Mouse (Mus musculus) urinary bladder, postnatal 25 days (tissue): ENCODE measurements at regions not wholly inside any gene's neighbourhood (a gene's known extent, or its start where the extent isn't known, plus 50 kb on each side); places are given as distances from the start of the nearest gene placed in this dataset.
"Not testable (repeated sequence)": the region's sequence is repeated elsewhere in the genome, so short reads cannot be mapped to it uniquely, and the experiment has no call there.

Source experiments
- DNase-seq: peaks from one replicate; pipeline ENCODE4 v3.0.0; 2022; ENCODE audit warnings: low spot score

DNA sequence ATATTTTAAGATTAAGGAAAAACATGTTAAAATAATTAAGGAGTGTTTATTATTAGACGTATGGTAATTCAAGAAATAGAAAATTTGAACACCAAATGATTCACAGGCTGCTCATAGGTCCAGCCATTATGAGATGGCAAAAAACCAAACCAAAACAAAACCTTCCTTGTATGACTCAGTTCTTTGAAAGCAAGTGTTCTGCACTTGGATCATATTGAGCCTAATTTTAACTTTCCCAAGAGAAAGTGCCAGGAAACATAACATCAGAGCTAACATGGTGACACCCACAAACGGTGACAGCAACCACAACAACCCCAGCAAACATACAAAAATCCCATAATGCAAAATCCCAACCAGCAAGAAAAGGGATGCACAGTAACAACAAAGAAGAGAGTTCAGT is 313.7 kb downstream of the Arl4a start:
- DNase-seq = no peak

DNA sequence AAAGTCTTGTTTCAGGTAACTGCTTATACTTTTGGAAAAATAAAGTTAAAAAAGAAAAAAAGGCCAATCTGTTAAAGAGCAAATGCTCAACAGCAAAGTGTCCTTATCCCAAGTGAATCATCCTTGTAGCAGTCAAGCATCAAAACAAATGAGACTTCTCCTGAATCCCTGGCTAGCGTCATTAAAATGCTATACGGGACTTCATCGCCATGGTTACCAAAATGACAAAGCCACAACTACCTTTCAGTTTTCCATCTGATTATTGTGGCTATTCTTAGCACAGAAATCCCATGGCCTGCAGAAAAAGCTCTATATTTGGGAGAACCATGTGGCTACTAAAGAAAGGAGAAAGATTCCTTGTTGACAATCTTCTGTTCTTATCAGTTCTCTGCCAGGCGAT is 322.7 kb downstream of the Arl4a start:
- no peak for DNase-seq

DNA sequence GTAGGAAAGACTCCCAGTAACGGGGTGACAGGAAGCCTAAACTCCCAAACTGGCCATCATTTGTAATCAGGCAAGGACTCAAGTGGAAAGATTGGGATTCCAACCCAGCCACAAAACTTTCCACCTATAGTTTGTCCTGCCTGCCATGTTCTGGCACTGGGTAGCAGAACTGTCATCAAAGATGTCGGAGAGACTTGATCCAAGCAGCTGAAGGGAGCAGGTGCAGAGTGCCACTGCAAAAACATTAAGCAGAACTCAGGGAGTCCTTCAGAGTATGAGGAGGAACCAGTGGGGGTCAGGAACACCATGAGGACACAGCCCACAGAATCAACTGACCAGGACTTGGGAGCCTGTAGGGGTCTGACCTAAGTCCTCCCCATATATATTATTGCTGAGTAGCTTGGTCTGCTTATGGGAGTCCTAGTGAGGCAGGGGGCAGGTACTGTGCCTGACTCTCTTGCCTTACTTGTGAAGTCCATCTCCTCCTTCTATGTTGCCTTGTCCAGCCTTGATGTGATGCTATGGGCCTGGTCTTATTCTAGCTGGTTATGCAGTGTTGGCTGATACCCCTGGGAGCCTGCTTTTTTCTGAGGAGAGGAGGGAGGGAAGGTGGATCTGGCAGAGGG is 323.5 kb downstream of the Arl4a start:
- no peak for DNase-seq

DNA sequence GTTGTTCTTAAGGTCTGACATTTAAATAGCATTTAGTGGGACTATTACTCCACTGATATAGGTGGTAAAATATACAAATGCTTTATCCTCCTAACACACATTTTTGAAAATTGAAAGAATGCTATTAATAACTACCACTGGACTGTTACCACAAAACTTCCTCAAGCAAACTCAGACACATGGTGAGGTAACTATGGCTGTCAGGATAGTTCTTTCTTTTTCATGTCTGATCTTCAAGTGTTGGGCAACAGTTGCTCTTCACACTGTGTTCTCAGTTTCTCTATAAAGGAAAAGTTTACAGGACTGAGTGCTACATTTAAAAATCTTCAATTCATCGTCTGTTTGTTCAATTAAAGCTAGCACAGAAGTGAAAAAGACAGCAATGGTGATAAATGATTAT is 326.0 kb downstream of the Arl4a start:
- DNase-seq = no peak

DNA sequence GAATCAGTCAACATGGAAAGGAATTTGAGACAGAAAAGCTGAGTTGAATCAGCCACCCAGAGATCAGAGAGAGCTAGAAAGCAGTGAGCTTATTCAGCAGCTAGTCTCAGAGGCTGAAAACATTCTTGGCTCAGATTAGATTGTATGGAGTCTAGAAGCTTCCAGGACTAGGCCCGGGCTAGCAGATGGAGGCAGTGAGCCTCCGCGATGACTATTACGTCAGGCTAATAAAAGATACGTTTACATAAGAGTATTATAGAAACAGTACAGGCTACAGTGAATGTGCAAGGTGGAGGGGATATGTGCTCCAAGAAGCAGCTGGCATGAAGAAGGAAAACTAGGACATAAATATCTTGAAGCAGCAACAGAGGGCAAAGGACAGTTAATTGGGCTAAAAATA is 328.0 kb downstream of the Arl4a start:
- no peak for DNase-seq

DNA sequence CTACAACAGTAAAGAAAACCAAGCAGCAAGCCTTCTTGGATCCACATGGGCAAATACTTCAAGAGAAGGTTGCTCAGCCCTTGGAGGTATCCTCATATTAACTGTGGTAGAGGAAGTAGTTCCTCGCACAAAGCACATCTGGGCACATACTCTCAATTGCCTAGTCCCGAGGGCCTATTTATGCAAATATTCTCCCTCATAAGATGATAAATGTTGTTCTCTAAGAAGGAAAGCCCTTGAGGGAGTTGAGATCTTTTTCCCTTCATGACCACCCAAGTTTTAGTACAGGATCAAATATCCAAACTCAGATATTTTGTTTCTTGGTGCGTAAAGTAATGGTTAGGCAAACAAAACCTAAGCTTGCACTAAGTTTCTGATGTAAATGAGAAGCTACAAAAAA is 340.6 kb downstream of the Arl4a start:
- no peak for DNase-seq

DNA sequence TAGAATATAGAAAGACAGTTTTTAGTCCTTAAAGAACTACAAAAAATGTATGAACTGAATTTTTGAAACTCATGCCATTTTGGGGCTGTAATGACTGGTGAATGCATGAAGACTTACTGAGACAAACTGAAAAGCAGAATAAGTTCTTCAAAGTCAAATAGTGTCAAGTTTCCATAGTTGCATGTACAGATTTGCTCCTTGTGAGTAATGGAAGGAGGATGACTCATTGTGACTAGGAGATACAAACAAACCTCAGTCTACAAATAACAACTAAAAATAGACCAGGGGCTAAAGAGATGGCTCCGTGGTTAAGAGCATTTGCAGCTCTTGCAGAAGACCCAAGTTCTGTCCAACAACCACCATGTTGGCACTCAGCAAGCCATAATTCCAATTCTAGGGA is 342.5 kb downstream of the Arl4a start:
- no peak for DNase-seq

DNA sequence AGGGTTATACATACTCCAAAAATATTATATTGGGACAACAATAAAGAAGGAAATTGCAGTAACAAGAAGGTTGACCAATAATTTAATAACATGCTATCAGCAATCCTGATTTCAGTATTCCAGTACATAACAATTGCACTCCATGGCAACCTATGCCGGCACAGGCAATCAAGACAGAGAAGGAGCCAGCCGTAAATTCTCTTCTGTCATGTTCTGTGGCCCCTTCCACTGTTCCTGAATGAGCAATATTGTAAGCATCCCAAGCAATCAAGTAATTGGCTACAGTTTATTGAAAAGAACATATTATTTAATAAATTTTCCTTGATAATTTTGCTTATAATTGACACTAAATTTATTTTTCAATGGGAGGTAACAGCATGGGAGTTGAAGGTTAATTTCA is 345.8 kb downstream of the Arl4a start:
- no peak for DNase-seq

DNA sequence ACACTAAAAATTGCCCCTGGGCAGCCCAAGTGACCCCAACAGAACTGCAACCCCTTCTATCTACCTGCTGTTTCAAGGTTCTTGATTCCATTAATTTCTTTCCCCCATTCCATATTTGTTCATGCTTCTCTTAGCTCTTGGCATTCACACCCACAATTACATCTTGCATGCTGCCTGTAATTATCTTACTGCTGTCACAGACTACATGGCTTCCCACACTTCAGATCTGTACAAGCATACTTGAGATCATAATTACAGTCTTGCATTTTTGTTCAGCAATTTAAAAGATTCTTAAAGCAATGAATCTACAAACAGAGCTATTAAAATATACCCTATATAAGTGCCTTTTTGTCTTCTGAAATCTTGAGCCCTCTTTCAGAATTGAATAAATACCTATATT is 352.4 kb downstream of the Arl4a start:
- DNase-seq = no peak

DNA sequence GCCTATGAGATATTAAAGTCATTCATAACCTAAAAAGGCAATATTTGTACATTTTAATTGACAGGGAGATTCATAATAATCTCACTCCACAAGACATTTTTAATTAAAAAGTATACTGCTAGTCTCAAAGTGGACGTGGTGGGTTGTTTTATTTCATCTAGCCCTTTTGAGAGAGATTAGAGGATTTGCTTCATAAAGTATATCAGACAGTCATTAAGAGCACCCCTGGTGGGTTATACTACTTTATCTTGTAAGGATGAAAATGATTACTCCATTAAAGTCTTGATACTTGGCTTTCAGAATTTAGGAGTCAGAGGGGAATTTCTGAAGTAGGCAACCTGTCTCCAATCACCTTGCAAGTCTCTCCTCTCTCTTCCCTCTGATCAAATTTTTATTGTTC is 355.7 kb downstream of the Arl4a start:
- DNase-seq = no peak

DNA sequence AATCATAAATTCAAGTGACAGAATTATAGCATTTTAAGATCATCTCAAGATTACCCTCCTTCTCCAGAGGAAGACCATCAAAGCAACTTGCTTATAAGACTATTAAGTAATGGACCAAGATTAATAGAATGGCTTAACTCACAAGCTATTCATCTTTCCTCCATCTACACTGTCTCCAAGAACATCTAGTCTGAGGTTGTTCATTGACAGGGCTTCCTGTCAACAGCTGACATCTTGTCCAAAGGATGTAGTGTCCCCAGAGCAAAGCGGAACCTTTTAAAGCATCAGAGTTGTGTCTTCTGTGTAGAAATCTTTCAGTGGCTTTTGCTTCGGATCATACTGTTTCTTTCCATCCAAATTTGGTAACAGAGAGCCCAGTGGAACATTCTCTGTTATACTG is 362.2 kb downstream of the Arl4a start:
- DNase-seq = no peak

DNA sequence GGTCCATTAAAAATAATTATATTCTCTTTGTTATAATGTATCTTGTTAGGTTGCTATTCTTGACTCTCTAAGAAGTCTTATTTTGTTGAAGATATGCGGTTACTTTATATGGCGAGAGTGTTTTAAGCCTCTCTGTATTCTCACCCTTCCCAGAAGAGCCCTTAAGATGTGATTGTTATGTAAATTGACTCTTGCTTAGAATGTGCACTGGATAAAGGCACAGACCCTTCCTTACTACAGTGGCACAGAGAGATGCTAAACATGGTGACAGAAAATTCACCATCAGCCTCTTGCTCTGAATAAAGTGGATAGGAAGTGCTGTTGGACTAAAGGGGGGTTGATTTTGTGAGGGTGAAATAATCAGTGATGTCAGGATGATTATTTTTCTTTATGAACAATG is 370.1 kb downstream of the Arl4a start:
- DNase-seq = no peak

DNA sequence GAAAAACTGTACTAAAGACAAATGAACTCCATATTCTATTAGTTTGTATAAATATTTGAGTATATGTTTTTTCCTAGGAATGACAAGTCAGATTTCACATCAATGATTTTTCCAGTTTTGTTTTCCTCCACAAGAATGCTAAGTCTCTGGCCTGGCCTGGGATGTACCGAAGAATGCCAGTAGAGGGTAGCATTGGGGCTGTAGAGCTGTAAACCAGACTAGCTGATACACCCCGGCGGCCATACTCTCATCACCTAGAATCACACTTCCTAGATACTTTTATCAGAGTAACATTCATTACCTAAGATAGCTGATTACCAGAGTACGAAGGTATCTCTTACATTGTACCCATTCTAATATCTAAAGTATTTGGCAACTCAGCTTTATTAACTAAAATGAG is 372.4 kb downstream of the Arl4a start:
- peak; percentile 43 for DNase-seq

DNA sequence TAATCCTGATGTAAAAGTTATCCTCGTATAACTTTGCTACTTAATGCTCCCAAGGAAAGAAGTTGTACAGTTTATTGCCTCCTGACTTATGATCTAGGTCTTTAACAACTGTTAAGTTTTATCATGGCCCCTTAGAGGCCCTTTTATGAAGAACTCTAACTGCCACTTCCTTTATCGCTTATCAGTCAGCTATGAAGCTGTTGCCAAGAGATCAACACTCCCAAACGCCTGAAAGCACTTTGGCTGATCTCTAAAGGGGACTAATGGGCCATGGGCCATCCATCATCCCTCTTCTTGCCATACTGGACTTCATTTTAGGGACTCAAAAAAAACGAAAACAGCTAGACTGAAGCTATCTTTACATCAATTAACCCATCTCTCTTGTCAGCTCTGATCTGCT is 377.4 kb downstream of the Arl4a start:
- DNase-seq = no peak

DNA sequence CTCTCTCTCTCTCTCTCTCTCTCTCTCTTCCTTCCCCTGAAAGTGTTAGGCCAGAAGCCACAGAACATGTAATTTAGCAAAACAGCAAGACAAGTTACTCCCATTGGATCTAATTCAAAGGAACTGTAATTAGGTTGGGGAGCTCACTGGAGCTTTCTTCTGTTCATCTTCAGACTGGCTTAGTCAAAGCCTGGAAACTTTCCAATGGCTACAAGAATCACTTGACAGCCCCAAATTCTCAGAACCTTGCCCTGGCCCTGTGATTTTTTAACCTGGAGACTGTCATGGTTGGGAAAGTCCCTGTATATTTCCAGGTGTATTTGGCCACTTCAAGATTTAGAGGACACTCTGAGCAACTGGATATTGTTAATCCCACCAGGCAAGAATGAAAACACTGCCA is 381.2 kb downstream of the Arl4a start:
- DNase-seq = no peak

DNA sequence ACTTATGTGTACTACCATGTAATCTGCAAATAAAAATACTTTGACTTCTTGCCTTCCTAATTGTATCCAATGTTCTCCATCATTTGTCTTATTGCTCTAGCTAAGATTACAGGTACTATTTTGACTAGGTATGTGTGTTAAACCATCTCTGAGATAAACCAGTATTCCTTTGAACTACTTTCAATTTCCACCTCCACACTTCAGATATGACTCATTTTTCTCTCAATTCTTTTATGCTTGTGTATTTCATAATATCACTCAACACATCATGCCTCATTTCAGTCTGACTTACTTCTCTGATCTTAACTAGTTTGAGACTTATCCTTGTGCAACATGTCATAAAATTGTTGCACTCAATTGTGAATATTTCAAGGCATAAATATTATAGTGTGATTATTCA is 388.9 kb downstream of the Arl4a start:
- DNase-seq = no peak

DNA sequence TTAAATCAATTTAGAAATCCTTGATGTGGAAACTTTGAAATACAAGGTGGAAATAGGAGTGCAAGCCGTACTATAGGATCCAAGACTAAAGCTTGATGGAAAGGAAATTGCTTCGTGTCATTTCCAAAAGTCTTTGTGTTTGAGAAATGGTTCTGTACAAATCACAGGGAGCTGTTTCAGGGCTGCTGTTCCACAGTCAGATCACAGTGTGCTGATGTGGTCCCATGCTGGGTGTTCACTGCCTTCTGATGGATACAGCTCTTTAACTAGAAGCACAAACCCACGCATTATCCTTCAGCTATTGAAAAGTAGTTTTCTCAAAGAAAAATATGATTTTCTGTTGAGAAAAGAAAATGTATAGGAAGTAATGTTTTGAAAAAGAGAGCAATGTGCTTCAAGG is 391.3 kb downstream of the Arl4a start:
- no peak for DNase-seq

DNA sequence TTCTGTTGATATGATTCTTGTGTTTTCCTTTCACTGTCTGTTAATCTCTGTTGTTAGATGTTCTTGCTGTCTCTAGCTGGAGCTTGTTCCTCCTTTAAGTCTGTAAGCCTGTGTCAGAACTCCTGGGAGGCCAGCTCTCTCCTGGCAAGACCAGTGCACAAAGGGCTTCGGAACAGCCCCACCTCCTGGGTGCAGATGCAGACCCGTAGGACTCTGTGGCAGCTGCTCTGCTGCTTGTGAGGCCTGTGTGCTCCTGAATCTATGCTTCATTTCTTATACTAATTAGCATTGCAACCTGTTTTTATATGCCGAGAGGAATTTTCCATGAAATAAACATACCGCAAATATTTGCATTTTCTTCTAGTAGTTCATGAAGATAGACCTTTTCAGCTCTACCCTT is 392.2 kb downstream of the Arl4a start:
- DNase-seq = no peak

DNA sequence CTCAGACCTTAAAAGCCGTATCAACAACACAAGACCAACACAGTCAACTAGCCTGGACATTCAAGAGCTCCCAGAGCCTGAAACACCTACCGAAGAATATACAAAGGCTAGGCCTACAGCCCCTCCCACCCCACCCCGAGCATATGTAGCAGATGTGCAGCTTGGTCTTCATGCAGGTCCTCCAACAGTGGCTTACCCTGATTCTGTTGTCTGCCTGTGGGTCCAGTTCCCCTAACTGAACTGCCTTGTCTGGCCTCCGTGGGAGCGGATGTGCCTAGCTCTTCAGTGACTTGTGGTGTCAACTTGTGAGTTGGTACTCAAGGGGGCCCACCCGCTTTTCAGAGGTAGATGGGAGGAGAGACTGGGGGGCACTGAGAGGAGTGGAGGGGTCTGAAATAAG is 398.6 kb downstream of the Arl4a start:
- no peak for DNase-seq

DNA sequence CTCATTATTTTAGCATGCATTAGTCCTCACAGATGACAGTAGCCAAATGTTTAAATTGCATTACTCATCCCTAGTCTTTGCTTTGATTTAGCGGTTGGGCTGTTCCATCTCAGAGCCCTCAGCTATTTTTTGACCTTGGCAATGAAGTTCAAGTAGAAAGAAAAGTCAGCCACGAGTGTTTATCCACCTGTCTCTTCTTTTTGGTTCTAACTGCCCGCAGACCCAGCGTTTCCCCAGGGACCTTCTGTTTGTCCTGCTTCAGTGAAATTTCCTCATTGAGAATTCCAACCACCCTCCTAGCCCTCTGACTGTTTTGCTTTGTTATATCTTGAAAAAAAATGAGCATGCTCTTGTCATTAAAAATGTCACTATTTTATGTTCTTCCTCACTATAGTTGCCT is 403.5 kb downstream of the Arl4a start:
- no peak for DNase-seq

DNA sequence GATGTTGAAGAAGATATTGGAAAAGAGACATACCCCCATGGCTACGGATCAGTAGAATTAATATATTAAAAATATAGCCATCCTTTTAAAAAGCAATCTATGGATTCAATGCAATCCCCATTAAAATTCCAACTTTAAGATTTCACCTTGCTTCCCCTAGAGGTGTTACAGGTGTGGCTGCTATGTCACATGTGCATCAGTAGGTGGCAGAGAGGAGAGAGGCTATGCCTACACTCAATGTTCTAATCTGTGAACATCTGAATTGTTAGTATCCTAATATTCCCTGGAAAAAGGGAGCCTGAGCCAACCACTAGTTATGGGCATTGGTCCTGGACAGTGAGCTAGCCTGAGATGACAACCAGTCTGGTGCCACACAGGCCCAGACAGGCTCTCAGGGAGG is 416.6 kb downstream of the Arl4a start:
- no peak for DNase-seq

DNA sequence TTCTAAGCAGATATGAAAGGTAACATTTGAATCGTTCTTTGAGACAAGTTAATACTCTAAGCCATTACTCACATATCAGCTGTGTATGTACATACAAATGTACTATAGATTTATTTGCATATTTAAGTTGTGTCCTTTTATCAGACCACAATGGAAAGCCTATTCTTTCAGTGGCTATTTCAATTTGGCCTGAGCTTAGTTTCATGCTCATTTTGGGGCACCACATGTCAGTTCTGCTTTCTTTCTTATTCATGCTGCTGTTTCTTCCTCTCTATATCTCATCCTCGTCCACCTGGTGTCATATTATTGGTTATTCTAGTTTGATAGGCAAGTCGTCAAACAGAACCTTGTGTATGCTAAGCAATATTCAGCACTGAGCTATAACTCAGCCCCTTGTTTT is 432.5 kb downstream of the Arl4a start:
- DNase-seq = no peak

DNA sequence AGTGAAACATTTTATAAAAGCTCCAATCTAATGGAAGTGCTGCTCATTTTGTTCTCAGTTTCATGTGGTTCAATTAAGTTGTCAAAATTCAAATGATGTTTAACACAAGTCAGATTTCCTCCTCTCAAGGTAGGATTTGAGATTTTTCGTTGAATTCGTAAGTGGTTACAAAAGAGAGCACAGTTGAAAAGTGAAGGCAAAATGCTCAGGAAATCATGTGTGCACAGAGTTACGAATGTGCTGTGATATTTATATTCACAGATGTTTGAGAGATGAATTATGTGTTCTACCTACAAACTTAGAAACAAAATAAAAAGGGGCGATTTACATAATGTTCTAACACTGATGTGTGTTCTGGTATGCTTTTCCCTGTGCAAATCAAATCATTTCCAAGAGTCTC is 433.1 kb downstream of the Arl4a start:
- no peak for DNase-seq

DNA sequence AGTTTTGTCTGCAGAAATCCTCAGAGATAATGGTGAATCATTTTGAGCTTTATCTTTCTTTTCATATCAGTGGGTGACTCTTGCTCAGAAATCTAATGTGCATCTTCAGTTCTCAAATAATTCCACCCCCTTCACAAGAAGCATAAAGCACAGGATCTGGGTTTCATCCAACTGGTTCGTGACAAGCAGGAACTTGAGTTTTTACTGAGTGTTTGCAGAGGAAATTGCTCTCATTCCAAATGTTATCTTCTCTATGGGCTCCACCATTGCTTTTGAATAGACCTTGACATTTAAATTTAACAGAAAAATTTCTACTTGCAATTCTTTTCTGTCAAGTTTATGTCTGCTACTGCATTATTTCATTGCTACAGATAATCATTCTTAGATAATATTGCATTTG is 443.1 kb downstream of the Arl4a start:
- DNase-seq = no peak

DNA sequence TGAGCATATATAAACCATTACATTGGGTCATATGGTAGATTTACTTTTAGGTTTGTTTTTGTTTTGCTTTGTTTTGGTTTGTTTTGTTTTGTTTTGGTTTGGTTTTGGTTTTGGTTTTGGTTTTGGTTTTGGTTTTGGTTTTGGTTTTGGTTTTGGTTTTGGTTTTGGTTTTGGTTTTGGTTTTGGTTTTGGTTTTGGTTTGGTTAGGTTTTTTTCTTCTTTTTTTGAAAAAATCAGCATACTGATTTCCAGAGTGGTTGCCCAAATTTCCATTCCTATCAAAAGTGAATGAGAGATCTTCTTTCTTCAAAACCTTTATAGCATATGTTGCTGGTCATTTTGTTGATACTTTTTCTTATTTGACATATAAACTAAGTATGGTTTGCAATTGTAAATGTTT is 444.0 kb downstream of the Arl4a start:
- DNase-seq = not testable (repeated sequence)
